21 mouse cellular contexts compared by ENCODE assay signal in genomic region chr13:37135115-37135514, GRCm38 (mm10).
DNase-seq lines count a peak whose midpoint lies in the region; ATAC-seq lines count a peak whose summit lies in the region.
"Had no signal": no experiment of that assay in that cellular context is flagged by ENCODE, and none has a peak within 500 bp of the region (broad histone marks: within the 10 kb centered on the region; RNA-seq: fewer than 3 reads in every experiment).

No protein-coding gene starts in this region.

- no peak for DNase-seq in frontal cortex, postnatal 25 days (ENCODE audit: low spot score in 2 of 2)
- DNase-seq in heart, adult 11 months: peak; percentile 39
- no peak for DNase-seq in heart, adult 18-20 months
- peak; percentile 28 for DNase-seq in right cerebral cortex, adult 18-20 months
- no peak for DNase-seq in right cerebral cortex, postnatal 25 days
- DNase-seq in adrenal gland, postnatal 36 days: no peak
- DNase-seq: adrenal gland, adult 8-10 months; adrenal gland, postnatal 25 days; cerebellum, adult 11 months; cerebellum, adult 2 months; cerebellum, adult 9-11 months; cerebellum, postnatal 25 days; forebrain, postnatal 0 days; gastrocnemius, adult 2 months; gastrocnemius, postnatal 14 days; heart, adult 2 months; heart, postnatal 14 days; heart, postnatal 4 days had no signal

- ATAC-seq in frontal cortex, adult (ENCODE audit: low TSS enrichment): peak; percentile 78
- ATAC-seq: activated CD4-positive, CD25-positive, alpha-beta regulatory T cell, adult 4 months; forebrain, embryonic 14.5 days; forebrain, postnatal 0 days had no signal

Comparison
In these comparisons a context has a peak if more than half of its experiments do, and no peak if none do; other contexts are left out.
1. DNase-seq: peak in heart, adult 11 months (single experiment) and right cerebral cortex, adult 18-20 months (single experiment); none in frontal cortex, postnatal 25 days (0 of 2), heart, adult 18-20 months (0 of 2), right cerebral cortex, postnatal 25 days (single experiment) and adrenal gland, postnatal 36 days (0 of 2).